Mouse (Mus musculus) lung, postnatal 14 days (tissue): Measurements from ENCODE around the gene Zcchc2.

Experiments used
- DNase-seq: peaks from one replicate; pipeline ENCODE4 v3.0.0; 2021

Gene Zcchc2

GRCm38 (mm10) chr1:105988903-105989639, 1.1 kb upstream of the Zcchc2 start:
- no peak for DNase-seq

- DNase-seq, result no peak
Measured at GRCm38 (mm10) chr1:105989640-105989984, 594 bp upstream of the Zcchc2 start.

GRCm38 (mm10) chr1:105990911-105991761, 930 bp downstream of the Zcchc2 start:
- peak; percentile 68 for DNase-seq

- no peak for DNase-seq
Measured at GRCm38 (mm10) chr1:105991931-105992837, 2.0 kb downstream of the Zcchc2 start.

GRCm38 (mm10) chr1:105993196-105993595, 3.0 kb downstream of the Zcchc2 start:
- peak; percentile 51 for DNase-seq

GRCm38 (mm10) chr1:105993601-105994209, 3.5 kb downstream of the Zcchc2 start:
- peak; percentile 84 for DNase-seq

- no peak for DNase-seq
Measured at GRCm38 (mm10) chr1:105995966-105996365, 5.8 kb downstream of the Zcchc2 start.

- peak; percentile 57 for DNase-seq
Measured at GRCm38 (mm10) chr1:105997282-105997681, 7.1 kb downstream of the Zcchc2 start.

GRCm38 (mm10) chr1:105999802-106000201, 9.6 kb downstream of the Zcchc2 start:
- DNase-seq, result no peak

GRCm38 (mm10) chr1:106007581-106007980, 17.4 kb downstream of the Zcchc2 start:
- DNase-seq, result no peak

GRCm38 (mm10) chr1:106011097-106011496, 20.9 kb downstream of the Zcchc2 start:
- DNase-seq, result no peak

GRCm38 (mm10) chr1:106013759-106014158, 23.6 kb downstream of the Zcchc2 start:
- no peak for DNase-seq

- DNase-seq, result no peak
Measured at GRCm38 (mm10) chr1:106016262-106016661, 26.1 kb downstream of the Zcchc2 start.

GRCm38 (mm10) chr1:106019854-106020253, 29.6 kb downstream of the Zcchc2 start:
- DNase-seq, result no peak

- DNase-seq, result no peak
Measured at GRCm38 (mm10) chr1:106022998-106023397, 32.8 kb downstream of the Zcchc2 start.

- no peak for DNase-seq
Measured at GRCm38 (mm10) chr1:106024254-106024653, 34.0 kb downstream of the Zcchc2 start.

- DNase-seq, result no peak
Measured at GRCm38 (mm10) chr1:106024778-106025177, 34.6 kb downstream of the Zcchc2 start.

- no peak for DNase-seq
Measured at GRCm38 (mm10) chr1:106029769-106030168, 39.6 kb downstream of the Zcchc2 start.

- DNase-seq, result no peak
Measured at GRCm38 (mm10) chr1:106030331-106030730, 40.1 kb downstream of the Zcchc2 start.

- DNase-seq, result no peak
Measured at GRCm38 (mm10) chr1:106030886-106031285, 40.7 kb downstream of the Zcchc2 start.

- DNase-seq, result no peak
Measured at GRCm38 (mm10) chr1:106031908-106032307, 41.7 kb downstream of the Zcchc2 start.

- no peak for DNase-seq
Measured at GRCm38 (mm10) chr1:106034776-106035175, 44.6 kb downstream of the Zcchc2 start.
